Mouse (Mus musculus): ENCODE measurements around the gene Pdyn.

The Pdyn gene

GRCm38 (mm10) chr2:129654233-129654950 lies 45.3 kb downstream of the Pdyn start:
- DNase-seq, result no peak

GRCm38 (mm10) chr2:129653632-129654031 lies 46.0 kb downstream of the Pdyn start:
- no peak for DNase-seq

GRCm38 (mm10) chr2:129652616-129653015 lies 47.0 kb downstream of the Pdyn start:
- no peak for DNase-seq

Data from kidney, postnatal 36 days (tissue).